Mouse (Mus musculus) embryo, embryonic 9.5 days (tissue): Measurements from ENCODE around the gene Cst3.

ENCODE experiments used
- DNase-seq: peaks from one replicate; pipeline ENCODE4 v3.0.0-alpha.2; 2017; ENCODE audit errors: extremely low spot score

Cst3 gene

DNA sequence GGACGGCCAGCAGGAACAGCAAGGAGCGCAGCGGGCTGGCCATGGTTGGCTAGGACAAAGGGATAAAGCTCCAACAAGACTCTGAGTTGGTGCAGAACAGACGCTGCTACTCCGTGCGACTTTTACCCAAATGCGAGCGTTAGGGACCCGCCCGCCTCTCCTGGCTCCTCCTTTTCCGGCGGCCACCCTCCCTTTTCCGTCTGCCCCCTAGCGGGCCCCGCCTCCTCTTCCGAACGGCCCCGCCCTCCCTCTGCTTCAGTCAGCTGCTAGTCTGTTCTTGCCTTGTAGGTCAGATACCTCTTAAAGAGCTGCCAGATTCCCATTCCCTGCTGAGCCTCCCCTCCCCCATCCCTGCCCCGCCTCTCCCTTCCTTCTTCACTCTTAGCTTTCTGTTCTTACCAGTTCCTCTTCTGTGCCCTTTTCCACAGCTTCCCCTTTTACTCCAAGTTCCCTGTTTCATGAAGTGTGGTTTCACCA lies at the start of gene Cst3:
Gene Cst3, minus strand, starts transcription at position 358 of the 477 bp plus-strand sequence.
- peak; percentile 93 for DNase-seq

DNA sequence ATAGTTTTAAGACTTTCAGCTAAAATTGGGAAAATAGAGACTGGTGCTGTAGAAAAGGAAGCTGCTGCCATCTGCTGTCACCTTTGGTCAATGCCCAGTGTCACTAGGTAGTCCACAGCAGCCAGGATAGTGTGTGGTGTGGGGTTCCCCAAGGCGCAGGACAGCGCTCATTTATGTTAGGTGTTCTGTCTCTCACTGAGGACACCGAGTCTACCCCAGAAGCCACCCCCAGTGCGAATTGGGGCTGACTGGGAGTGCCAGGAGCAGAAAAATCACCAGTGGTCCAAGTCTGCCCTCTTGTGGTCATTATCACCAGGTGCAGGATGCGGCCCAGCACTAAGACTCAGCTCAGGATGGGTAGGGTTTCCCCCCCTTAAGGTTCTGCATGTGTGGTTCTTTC lies 26.8 kb upstream of the Cst3 start:
- DNase-seq, result peak; percentile 63

DNA sequence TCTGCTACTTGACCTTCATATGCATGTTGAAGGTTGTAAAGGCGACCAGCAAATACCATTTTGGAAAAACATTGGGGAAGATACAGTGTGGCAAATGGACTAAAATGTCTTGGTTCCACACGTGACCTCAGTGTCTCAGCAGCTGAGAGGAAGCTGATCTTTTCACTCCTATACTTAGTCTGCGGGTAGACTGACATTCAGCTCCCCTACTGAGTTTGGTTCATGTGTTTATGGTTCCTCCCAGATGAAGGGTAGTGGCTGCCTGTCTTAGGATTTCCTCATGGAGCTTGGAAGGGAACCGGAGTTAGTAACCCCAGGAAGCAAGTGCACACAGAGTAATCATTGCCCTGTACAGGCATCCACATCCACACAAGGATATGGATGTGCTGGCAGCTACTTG lies 24.8 kb upstream of the Cst3 start:
- DNase-seq, result no peak

DNA sequence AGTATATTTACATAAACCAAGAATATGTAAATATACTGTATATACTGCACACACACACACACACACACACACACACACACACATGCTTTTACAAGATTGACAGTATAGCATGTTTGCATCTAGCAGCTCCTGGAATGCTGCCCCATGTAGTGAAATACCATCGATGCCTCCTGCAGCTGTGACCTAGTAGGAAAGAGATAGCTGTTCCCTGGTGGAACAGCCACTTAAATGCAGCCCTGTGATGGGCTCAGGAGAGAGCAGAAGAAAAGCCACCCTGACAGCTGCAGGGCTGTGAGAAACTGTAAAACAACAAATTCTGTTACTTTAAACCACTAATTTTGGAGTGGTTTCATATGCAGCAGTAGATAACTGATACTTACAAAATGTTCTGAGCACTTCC lies 20.7 kb upstream of the Cst3 start:
- DNase-seq, result no peak

DNA sequence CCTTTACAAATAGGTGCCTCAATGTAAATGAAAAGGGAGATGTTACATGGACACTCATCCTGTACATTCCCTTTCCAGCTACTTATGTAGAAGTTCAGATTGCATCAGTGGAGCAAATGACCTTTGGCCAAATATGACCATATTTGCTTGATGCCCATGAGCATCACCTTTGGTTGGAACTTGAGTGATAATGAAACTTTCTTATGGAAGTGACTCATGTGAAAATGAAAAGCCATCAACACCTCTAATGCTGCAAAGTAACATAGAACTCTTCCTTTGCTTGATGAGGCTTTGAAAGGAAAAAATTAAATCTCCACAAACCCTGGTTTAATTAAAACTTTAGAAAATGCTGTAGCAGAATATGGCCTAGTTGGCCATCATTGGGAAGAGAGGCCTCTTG lies 17.6 kb upstream of the Cst3 start:
- DNase-seq, result no peak

DNA sequence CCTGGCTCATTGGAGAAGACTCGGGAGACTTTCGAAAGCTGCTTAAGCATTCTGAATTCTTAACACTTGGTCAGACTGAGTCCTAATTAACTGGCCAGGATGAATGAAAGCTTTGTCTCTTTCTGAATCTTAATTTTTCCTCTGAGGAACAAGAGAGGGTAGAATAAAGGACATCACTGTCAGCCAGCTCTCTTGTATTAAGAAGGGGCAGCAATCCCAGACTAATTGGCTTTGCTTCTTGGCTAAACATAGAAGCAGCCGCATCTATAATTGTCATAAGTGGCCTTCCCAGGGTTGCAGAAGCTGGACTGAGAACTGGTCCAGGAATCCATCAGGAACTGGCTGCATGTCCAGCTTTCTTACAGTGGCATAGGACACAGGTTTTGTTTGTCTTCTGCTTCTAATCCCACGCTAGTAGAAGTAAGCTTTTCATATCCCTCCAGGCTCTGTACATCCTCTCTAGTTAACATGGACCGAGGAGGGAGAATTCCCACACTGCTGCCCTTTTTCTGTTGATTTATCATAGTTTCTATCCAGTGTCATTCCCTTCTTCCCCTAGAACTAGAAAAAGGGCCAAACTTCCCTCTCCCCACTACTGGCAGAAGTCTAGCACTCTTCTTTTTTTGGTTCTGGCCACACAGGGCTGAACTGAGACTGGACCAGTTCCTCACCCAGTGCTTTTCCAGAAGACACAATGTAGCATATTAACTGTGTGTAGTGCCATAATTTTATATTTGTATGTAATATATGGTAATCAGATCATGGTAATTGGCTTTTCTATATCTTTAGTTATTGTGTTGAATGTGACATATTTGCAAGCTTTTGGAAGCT lies 14.7 kb upstream of the Cst3 start:
- DNase-seq, result no peak

DNA sequence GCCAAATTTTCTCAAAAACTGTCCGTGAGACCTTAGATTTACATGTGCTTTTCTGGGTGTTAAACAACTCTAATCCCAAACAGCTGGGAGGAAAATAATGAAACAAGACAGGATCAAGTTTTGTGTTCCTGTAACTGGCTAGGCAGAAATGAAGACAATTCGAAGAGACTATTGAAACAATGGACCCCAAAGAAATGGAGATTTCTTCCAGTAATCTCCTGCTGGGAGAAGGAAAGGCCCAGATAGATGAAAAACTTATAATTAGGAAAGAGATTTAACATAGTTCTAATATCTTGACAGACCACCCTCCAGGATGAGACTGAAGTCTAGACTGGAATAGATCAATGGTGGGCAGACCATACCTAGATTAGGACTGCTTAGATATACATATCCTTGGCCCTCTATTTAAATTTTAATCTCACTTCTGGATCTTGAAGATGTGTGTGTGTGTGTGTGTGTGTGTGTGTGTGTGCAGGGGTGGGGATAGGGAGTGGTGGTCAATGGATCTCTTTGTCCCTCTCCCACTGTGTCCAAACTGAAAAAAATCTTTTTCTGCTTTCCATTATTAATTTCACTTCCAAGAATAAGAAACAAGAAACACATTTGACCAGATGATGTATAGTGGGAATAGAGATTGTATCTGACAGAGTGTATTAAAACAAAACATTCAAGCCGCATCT lies 14.0 kb upstream of the Cst3 start:
- DNase-seq, result no peak

DNA sequence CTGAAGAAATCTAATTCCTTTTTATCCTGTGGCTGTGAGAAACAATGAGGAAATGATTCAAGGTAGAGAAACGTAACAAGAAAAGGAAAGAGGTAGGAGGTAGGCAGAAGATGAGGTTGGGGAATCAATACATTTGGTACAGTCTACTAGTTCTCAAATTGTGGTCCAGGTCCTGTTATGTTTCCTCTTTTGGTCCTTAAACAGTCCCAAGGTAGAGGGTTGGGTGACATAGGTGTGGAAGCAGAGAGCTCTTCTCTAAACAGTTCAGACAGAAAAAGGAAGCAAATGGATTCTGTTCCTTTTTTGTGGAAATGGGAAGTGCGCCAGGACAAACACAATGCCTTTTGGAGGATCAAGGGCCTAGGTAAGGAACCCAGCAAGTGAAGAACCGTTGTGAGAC lies 13.4 kb upstream of the Cst3 start:
- no peak for DNase-seq

DNA sequence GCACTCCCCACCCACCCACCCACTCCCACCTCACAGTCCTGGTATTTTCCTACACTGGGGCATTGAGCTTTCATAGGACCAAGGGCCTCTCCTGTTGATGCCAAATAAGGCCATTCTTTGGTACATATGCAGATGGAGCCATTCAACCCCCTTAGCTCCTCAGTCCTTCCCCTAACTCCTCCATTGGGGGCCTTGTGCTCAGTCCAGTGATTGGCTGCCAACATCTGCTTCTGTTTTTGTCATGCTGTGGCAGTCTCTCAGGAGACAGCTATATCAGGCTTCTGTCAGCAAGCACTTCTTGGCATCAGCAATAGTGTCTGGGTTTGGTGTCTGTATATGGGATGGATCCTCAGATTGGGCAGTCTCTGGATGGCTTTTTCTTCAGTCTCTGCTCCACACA lies 9.2 kb upstream of the Cst3 start:
- no peak for DNase-seq

DNA sequence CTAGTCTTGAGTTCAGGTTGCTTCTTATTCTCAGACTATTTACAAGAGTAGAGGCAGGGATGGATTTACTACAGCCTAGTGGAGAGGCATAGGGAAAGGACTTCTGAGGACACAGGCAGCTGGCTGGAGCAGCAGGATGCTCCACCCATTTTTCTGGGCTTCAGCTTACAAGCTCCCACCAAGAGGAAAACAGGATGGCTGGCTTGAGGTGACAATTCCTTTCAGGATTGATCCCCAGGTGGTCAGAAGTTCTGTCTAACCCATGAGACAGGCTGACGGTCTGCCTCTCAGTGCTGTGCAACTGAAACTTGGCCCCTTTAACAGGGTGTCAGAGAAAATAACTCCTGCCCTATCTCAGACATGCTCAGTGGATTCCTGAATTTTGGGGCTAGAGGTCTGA lies 3.7 kb upstream of the Cst3 start:
- DNase-seq, result no peak

DNA sequence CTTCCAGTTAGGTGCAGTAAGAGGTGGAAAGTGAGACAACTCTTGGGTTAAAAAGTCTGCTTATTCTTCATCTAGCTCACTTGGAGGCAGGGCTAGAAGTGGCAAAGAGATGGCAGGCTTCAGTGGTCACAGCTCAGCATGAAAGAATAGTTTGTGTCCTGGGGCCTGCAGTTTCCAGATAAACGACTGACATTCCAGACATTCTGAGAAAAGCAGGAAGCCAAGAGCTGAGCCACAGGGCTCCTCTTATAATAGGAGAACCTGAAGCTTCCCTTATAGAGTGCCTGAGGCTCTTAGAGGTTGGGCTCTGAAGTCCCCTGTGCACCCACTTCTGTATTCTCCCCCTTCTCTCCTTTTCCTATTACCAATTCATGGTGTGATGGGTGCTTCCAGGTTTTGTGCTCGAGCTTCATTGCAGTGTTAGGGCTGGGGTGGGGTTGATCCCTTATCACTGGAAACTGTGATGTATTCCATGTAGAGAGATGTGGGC lies 3.2 kb upstream of the Cst3 start:
- DNase-seq, result no peak

DNA sequence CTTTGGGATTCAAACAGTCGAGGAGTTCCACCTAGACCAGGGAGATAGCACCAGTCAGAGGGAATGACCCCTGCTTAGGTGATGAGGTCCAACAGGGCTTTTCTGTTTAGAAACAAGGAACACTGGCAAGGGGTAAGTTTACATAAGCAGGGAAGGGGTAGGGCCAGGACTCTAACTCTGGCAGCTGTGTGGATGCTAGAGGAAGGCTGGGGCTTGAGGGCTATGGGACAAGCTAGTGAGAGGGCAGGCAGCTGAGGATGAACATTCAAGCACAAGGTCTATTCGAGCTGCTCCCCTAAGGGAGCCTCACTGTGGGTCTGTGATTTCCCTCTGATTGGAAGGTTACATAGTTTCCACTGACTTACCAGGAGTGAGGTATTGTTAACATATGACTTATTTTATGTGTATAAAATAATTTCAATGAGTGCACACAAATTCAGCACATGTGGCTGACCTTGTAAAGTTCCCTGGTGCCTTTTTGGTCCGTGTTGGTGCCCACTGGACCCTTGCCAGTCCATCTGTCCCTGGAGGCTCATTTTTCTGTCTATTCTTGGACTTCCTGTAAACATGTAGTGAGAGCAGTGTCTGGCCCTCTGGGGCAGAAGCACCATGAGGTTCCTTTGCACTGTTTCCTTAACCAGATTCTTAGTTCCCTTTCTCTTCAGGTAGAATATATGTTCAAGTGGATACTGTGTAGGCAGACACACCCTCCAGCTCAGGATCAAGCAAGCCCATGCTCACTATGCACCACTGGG lies 1.7 kb upstream of the Cst3 start:
- no peak for DNase-seq

DNA sequence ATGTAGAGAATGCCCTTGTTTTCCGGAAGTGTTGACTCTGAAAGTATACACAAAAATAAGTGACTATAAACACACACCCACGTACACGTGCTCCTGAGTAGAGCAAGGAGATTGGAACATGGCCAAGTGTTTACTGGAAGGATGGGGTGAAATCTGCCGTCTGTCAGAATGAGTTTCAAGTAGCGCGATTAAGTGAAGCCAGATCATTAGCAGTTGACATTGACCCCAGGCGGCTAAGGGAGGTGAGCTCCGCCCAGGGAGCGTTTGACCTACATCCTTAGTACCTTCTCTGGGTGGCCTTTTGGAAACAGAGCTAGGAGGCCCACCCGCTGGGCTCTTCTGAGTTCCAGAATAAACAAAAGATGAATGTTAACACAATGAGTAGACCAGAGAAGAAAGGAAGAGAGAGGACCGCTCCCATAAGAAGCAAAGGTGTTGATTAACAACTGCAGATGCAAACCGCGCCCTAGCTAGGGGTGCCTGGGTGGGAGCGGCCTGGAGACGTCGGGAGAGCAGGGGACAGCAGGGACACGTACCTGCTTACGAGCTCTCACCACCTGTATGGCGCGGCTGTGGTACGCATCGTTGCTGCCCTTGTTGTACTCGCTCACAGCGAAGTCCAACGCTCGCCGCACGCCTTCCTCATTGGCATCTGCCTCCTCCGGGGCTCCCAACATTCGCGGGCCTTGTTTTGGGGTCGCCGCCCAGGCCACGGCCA lies 716 bp downstream of the Cst3 start:
- peak; percentile 20 for DNase-seq

DNA sequence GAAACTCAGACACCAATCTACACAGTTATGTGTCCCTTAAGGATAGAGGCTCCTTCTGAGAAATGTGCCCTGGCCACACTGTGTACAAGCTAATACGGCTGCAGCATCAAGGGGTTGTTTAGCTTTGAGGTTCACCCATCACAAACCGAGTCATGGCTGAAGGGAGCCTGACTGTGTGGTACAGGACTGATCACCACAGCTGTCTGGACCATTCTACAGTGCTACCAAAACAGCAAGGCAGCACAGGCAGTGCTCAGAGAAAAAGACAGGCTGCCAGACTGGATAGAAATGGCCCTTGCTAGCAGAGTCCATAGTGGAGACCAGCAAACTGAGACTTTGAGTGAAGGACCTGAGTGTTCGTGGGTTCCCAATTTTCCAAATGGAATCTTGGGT lies 1.3 kb downstream of the Cst3 start:
- no peak for DNase-seq

DNA sequence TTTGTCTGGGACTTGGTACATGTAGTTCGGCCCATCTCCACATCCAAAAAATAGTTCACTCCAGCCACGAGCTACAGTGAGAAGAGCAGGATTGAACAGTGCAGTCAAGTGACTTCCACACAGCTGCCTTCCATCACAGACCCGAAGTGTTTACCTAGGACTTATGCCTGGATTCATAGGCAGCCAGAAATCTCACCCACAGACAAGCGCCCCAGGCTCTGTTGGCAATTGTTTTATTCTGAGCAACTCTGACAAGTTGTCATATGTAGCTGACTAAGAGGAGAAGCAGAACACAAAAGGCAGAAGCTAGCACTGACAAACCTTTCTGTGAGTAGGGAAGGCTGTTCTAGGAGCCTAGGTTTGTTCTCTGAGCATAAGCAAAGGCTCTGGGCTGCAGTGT lies 2.6 kb downstream of the Cst3 start:
- DNase-seq, result no peak

DNA sequence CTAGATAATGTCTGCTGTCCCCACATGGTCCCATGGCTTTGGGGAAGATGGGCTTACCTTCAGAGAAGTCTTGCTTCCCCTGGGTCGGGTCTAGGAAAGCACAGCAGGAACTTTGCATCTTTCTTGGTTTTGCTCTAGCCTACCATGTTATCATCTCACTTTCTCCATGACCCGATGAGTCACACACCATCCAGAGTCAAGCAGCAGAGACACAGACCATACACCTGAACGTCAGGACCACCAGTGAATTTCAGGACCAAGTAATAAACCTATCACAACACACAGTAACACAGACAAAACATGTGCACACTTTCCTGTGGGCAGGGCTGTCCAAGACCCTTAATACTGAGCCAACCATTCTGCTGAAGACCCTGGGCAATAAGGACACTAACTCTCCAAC lies 5.0 kb downstream of the Cst3 start:
- DNase-seq, result no peak

DNA sequence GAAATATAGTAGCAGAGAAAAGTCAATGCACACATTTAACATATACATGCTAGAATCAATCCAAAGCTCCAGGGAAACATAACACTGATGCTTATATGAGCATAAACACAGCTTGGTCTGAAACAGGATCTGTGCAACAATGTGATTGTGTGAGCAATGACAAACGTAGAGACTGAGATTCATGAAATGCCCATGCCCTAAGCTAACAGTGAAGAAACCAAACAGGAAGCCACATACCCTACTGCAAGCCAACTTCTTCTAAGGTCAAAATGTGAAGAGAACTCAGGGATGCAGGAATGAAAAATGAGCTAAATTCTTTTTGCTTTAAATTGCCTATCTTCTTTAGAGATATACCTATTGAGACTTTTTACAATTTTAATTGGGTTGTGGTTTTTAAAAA lies 6.5 kb downstream of the Cst3 start:
- DNase-seq, result no peak

DNA sequence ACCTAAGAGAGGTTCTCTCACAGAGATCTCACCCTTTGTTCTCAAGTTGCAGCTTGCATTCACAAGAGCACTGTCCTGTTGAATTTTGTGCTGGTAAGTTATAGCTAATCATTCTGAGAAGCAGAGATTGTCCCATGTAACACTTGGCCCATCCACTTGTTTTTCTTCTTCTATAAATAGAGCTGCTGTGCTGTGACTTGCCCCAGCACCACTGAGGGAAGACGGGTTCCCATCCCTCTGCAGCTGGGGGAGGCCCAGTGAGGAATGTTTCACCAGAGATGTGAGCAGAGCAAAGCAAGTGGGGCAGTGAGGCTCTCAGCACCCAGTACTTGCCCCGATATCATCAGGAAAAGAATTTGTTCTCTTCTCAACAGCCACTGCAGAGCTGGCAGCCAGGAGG lies 10.5 kb downstream of the Cst3 start, which contains the start of gene 9230104L09Rik:
Gene 9230104L09Rik, minus strand, starts transcription at position 73 of the 400 bp plus-strand sequence.
- DNase-seq, result no peak

DNA sequence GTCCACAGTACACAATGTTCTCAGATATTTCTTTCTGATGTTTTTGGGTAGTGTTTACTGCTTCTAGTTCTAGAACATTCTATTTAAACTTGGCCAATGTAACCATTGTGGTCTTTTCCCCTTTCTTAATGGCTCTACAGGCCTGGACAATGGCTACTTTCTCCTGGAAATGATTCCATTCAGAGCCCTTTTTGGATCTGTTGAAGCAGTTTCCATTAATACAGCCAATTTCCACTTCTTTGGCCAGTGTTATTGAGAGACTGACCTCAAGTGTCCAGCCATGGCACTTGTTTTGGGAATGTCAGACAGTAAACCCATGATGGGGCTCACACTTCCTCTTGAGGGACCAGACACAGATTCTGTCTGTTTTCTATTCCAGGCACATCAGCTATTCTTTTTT lies 13.8 kb downstream of the Cst3 start:
- DNase-seq, result no peak

DNA sequence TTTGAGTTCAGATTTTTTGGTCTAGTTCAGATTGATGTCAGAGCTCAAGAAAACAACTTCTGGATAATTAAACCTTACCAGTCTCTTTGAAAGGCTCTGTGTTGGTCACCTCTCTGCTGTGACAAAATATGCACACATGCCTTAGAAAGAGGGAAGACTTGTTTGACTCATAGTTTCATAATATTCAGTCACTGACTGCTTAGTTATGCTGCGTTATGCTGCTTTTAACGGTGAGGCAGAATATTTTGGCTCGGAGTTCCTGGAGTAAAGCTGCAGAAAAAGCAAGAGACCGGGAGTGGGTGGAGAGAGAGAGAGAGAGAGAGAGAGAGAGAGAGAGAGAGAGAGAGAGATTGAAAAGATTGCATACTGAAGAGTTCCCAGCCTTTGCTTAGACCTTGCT lies 14.5 kb downstream of the Cst3 start:
- DNase-seq, result no peak

DNA sequence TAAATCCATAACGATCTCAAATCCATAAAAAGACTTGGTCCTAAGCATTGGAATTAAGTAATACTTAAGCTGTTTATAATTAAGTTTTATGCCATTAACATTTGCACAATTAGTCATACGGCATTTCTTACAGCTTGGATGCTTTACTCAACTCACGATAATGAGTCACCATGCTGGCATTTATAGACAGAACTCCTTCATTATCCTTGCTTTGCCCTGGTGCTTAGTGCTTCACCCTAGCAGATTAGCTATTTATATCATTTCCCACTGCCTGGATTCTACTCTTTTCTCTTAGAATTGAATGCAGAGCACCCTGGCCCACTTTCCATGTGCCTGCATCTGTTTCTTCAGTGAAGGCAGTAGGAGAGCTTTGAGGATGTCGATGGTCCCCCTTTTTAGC lies 18.0 kb downstream of the Cst3 start:
- no peak for DNase-seq
